Mouse (Mus musculus) c-Kit-positive CD71-negative TER-119-negative erythroid progenitor cells, embryonic 14.5 days (primary cell): ENCODE measurements around the gene Kat2a.
"Not testable (repeated sequence)": the region's sequence is repeated elsewhere in the genome, so short reads cannot be mapped to it uniquely, and the experiment has no call there.

Experiments used
- DNase-seq: peaks from one replicate; pipeline ENCODE4 v3.0.0-alpha.2; 2013; ENCODE audit warnings: low read depth

Kat2a gene

GRCm38 (mm10) chr11:100671049-100671448 lies 41.2 kb downstream of the Kat2a start:
- no peak for DNase-seq

- no peak for DNase-seq
Observed at GRCm38 (mm10) chr11:100659806-100660205, 52.5 kb downstream of the Kat2a start.

- no peak for DNase-seq
Observed at GRCm38 (mm10) chr11:100656458-100656857, 55.8 kb downstream of the Kat2a start.

- not testable (repeated sequence) for DNase-seq
Observed at GRCm38 (mm10) chr11:100655589-100655988, 56.7 kb downstream of the Kat2a start.
